Mouse (Mus musculus): ENCODE data around the gene Ctrb1. TPM values are rescaled to one million over a fixed set of nuclear protein-coding genes. Genes with fewer than 3 reads are reported as not detected.

Ctrb1 gene
- polyA plus RNA-seq, 1 experiment, result 0.22 TPM

- DNase-seq (ENCODE audit: low read depth), result peak; percentile 95
- TF ChIP-seq POLR2A (IDR thresholded peaks at IDR 0.05; ENCODE audit: borderline replicate concordance, extremely low read depth, insufficient read depth, insufficient read length, poor library complexity, severe bottlenecking) (no peak), CTCF (IDR thresholded peaks at IDR 0.05; ENCODE audit: borderline replicate concordance, extremely low read depth, insufficient read depth, insufficient read length) (no peak)
Measured at GRCm38 (mm10) chr8:111716603-111717487, 26.0 kb upstream of the Ctrb1 start.

GRCm38 (mm10) chr8:111715514-111715913 is 24.7 kb upstream of the Ctrb1 start:
- DNase-seq (ENCODE audit: low read depth), result no peak
- no peak; the same call in 1 of the 2 replicates for TF ChIP-seq CTCF (IDR thresholded peaks at IDR 0.05; ENCODE audit: borderline replicate concordance, extremely low read depth, insufficient read depth, insufficient read length)

- TF ChIP-seq POLR2A (IDR thresholded peaks at IDR 0.05; ENCODE audit: borderline replicate concordance, extremely low read depth, insufficient read depth, insufficient read length, poor library complexity, severe bottlenecking) (no peak), CTCF (IDR thresholded peaks at IDR 0.05; ENCODE audit: borderline replicate concordance, extremely low read depth, insufficient read depth, insufficient read length) (no peak)
- no peak for DNase-seq (ENCODE audit: low read depth)
Measured at GRCm38 (mm10) chr8:111714295-111714694, 23.5 kb upstream of the Ctrb1 start.

- no peak for DNase-seq (ENCODE audit: low read depth)
- TF ChIP-seq CTCF (IDR thresholded peaks at IDR 0.05; ENCODE audit: borderline replicate concordance, extremely low read depth, insufficient read depth, insufficient read length) (no peak), POLR2A (IDR thresholded peaks at IDR 0.05; ENCODE audit: borderline replicate concordance, extremely low read depth, insufficient read depth, insufficient read length, poor library complexity, severe bottlenecking) (no peak)
Measured at GRCm38 (mm10) chr8:111713817-111714216, 23.0 kb upstream of the Ctrb1 start.

GRCm38 (mm10) chr8:111713291-111713690 is 22.5 kb upstream of the Ctrb1 start:
- no peak for TF ChIP-seq POLR2A (IDR thresholded peaks at IDR 0.05; ENCODE audit: borderline replicate concordance, extremely low read depth, insufficient read depth, insufficient read length, poor library complexity, severe bottlenecking)
- no peak for TF ChIP-seq CTCF (IDR thresholded peaks at IDR 0.05; ENCODE audit: borderline replicate concordance, extremely low read depth, insufficient read depth, insufficient read length)
- DNase-seq (ENCODE audit: low read depth), result no peak

- TF ChIP-seq POLR2A (IDR thresholded peaks at IDR 0.05; ENCODE audit: borderline replicate concordance, extremely low read depth, insufficient read depth, insufficient read length, poor library complexity, severe bottlenecking) (no peak), CTCF (IDR thresholded peaks at IDR 0.05; ENCODE audit: borderline replicate concordance, extremely low read depth, insufficient read depth, insufficient read length) (peak; percentile 78)
- peak; percentile 76 for DNase-seq (ENCODE audit: low read depth)
Measured at GRCm38 (mm10) chr8:111712588-111712987, 21.8 kb upstream of the Ctrb1 start.

GRCm38 (mm10) chr8:111712135-111712534 is 21.3 kb upstream of the Ctrb1 start:
- DNase-seq (ENCODE audit: low read depth), result no peak
- TF ChIP-seq POLR2A (IDR thresholded peaks at IDR 0.05; ENCODE audit: borderline replicate concordance, extremely low read depth, insufficient read depth, insufficient read length, poor library complexity, severe bottlenecking) (no peak), CTCF (IDR thresholded peaks at IDR 0.05; ENCODE audit: borderline replicate concordance, extremely low read depth, insufficient read depth, insufficient read length) (no peak)

GRCm38 (mm10) chr8:111710777-111711485 is 20.1 kb upstream of the Ctrb1 start:
- TF ChIP-seq CTCF (IDR thresholded peaks at IDR 0.05; ENCODE audit: borderline replicate concordance, extremely low read depth, insufficient read depth, insufficient read length) (no peak), POLR2A (IDR thresholded peaks at IDR 0.05; ENCODE audit: borderline replicate concordance, extremely low read depth, insufficient read depth, insufficient read length, poor library complexity, severe bottlenecking) (no peak)
- DNase-seq (ENCODE audit: low read depth), result no peak

GRCm38 (mm10) chr8:111709223-111709622 is 18.4 kb upstream of the Ctrb1 start:
- DNase-seq (ENCODE audit: low read depth), result no peak
- TF ChIP-seq CTCF (IDR thresholded peaks at IDR 0.05; ENCODE audit: borderline replicate concordance, extremely low read depth, insufficient read depth, insufficient read length), result no peak
- no peak for TF ChIP-seq POLR2A (IDR thresholded peaks at IDR 0.05; ENCODE audit: borderline replicate concordance, extremely low read depth, insufficient read depth, insufficient read length, poor library complexity, severe bottlenecking)

GRCm38 (mm10) chr8:111708265-111708664 is 17.5 kb upstream of the Ctrb1 start:
- DNase-seq (ENCODE audit: low read depth), result no peak
- TF ChIP-seq POLR2A (IDR thresholded peaks at IDR 0.05; ENCODE audit: borderline replicate concordance, extremely low read depth, insufficient read depth, insufficient read length, poor library complexity, severe bottlenecking) (no peak), CTCF (IDR thresholded peaks at IDR 0.05; ENCODE audit: borderline replicate concordance, extremely low read depth, insufficient read depth, insufficient read length) (no peak)

GRCm38 (mm10) chr8:111705699-111706098 is 14.9 kb upstream of the Ctrb1 start:
- TF ChIP-seq POLR2A (IDR thresholded peaks at IDR 0.05; ENCODE audit: borderline replicate concordance, extremely low read depth, insufficient read depth, insufficient read length, poor library complexity, severe bottlenecking) (no peak), CTCF (IDR thresholded peaks at IDR 0.05; ENCODE audit: borderline replicate concordance, extremely low read depth, insufficient read depth, insufficient read length) (no peak)
- no peak for DNase-seq (ENCODE audit: low read depth)

Measured in brain, embryonic 14.5 days (tissue).